Mouse (Mus musculus) megakaryocyte, embryonic 14.5 days (primary cell): ENCODE results near the gene Apobec2.

Experiments
- FLI1 ChIP-seq: IDR thresholded peaks from 2 replicates; pipeline ENCODE4 v1.6.1; 2012; ENCODE audit warnings: low read length, inconsistent platforms, mixed read lengths
- GATA1 ChIP-seq: IDR thresholded peaks from 3 replicates; pipeline ENCODE4 v1.6.1; 2012; ENCODE audit warnings: mixed read lengths, low read length, inconsistent platforms, borderline replicate concordance

DNA sequence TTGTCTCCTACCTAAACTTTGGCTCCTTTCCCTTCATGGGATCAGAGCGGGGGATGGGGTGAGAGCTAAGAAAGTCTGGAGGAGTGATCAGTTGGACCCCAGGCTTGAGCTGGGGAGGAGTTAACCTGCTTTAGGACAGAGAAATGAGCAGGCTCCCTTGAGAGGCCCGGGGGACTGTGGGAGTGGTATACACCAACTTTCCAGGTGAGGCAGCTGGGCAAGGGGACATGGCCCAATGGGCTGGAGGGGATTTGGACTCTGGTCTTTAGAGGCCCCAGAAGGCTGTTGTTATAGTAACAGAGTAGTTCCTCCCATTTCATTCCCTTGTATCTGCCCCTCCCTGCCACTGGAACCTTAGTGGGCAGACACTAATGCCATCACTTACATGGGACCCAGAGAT, 23.2 kb upstream of the Apobec2 start:
- TF ChIP-seq GATA1 (no peak), FLI1 (no peak)
